Mouse (Mus musculus) c-Kit-negative CD71-positive TER-119-positive erythroid progenitor cells, embryonic 14.5 days (primary cell): Measurements from ENCODE around the gene Zbtb3.
A peak's percentile ranks its signal among the peaks of the same experiment; 100 is the strongest.
"Not testable (repeated sequence)": the region's sequence is repeated elsewhere in the genome, so short reads cannot be mapped to it uniquely, and the experiment has no call there.

Experiments
- DNase-seq: peaks from one replicate; pipeline ENCODE4 v3.0.0-alpha.2; 2013; ENCODE audit warnings: low read depth, low spot score

Zbtb3 gene

DNA sequence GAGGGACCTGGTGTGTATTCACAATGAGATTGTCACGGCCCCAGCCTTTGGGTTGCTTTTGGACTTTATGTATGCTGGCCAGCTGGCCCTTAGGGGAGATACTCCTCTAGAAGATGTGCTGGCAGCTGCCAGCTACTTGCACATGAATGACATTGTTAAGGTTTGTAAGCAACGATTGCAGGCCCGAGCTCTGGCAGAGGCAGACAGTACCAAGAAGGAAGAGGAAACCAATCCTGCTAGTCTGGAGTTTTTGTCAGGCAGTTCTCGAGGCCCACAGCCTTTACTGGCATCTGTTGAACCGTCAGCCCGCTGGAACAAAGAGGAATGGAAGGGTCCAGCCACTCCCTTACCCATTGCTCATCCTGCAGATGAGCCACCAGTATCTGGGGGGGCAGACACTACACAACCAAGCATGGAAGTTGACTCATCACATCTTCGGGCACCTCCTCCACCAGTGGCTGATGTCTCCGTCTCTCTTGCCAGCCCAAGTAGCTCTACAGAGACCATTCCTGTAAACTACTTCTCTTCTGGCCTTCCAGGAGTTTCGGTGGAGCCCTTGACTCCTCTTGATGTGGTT lies 937 bp downstream of the Zbtb3 start:
- DNase-seq = no peak

GRCm38 (mm10) chr19:8803879-8804660 lies 1.7 kb downstream of the Zbtb3 start:
- no peak for DNase-seq

GRCm38 (mm10) chr19:8806810-8807209 lies 4.5 kb downstream of the Zbtb3 start:
- DNase-seq = no peak

- no peak for DNase-seq
These were observed 13.5 kb downstream of the Zbtb3 start for GRCm38 (mm10) chr19:8815812-8816211.

GRCm38 (mm10) chr19:8817001-8817400 lies 14.6 kb downstream of the Zbtb3 start:
- DNase-seq = no peak

- no peak for DNase-seq
These were observed 16.0 kb downstream of the Zbtb3 start for GRCm38 (mm10) chr19:8818301-8818798.

GRCm38 (mm10) chr19:8818801-8819595 lies 16.6 kb downstream of the Zbtb3 start, which contains the start of gene Ttc9c:
TSS of gene Ttc9c (minus strand) at chr19:8819333.
- DNase-seq = peak; percentile 90

DNA sequence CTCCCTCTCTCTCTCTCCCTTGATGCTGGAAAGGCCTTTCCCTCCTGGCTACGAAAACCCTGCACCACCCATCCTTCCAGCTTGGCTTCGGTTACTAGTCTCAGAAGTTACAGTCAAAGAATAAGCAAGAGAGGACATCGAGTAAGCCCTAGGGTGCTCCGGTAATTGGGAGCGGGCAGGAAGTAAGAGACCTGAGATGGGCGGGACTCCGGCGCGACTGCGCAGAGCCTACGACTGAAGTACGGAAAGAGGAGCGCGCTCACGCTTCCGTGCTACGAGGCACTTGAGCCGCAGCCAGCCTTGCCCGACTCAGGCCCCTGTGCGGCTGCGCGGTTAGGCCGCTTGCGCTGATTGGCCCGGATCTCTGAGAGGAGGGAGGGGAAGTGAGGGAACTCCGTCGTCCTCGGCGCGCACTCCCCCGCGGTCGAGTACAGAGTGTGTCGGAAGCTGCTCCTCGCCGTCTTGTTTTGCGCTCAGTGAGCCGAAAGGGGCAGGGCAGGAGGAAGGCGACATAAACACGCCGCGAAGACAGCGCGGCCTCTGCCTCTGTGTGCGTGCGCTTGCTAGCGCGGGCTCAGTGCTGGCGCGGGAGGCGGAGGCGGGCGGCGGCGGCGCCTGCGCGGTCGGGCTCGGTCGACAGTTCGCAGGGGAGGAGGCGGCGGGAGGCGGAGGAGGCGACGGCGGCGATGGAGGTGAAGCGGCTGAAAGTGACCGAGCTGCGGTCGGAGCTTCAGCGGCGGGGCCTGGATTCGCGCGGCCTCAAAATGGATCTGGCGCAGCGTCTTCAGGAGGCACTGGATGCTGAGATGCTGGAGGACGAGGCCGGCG lies 17.5 kb downstream of the Zbtb3 start, which contains the start of gene Hnrnpul2:
Gene Hnrnpul2 (plus strand): TSS at position 415 of the 828 bp plus-strand sequence.
- peak; percentile 91 for DNase-seq

DNA sequence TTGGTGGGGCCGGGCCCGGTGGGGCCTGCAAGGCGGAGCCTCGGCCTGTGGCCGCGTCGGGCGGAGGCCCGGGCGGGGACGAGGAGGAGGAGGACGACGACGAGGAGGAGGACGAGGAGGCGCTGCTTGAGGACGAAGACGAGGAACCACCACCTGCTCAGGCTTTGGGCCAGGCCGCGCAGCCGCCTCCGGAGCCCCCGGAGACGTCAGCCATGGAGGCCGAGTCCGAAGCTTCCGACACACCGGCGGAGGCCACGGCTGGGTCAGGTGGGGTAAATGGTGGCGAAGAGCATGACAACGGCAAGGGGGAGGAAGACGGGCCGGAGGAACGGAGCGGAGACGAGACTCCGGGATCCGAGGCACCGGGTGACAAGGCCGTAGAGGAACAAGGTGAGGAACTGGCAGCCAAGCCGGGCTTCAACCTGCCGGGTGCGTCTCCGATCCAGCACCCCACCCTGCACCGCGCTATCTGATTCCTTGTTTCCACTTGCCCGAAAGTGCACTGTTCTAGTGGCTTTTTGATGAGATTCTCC lies 18.1 kb downstream of the Zbtb3 start:
- peak; percentile 53 for DNase-seq

DNA sequence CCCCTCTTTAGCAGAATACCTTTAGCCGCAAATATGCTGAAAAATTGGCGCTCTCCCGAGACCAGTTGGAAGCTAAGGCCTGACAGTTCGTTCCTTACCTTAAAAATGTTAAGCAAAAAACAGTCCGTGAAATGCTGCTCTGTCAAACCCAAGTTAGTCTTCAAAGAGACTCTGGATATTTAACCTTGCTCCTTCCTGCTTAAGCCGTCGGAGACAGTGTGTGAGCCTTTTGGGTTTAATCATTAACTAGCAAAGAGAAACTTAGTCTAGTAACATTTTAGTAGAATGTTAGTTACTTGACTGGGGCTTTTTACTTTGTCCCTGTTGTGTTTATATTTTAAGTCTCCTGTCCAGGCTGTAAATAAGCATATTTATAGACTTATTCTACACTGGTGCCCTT lies 18.8 kb downstream of the Zbtb3 start:
- DNase-seq = no peak

DNA sequence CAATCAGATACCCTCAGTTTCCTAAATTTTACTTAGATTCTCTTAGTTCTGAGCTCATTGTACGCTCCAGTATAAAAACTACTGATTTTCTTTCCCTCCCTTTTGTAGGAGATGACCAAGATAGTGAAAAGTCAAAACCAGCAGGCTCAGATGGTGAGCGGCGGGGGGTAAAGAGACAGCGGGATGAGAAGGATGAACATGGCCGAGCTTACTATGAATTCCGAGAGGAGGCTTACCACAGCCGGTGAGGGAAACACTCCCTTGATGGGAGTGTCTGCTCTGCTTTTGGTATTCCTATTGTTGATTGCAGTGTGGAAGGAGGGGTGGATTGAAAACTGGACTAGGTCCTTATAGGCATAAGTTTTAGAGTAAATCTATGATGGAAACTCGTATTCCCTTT lies 20.3 kb downstream of the Zbtb3 start:
- no peak for DNase-seq

DNA sequence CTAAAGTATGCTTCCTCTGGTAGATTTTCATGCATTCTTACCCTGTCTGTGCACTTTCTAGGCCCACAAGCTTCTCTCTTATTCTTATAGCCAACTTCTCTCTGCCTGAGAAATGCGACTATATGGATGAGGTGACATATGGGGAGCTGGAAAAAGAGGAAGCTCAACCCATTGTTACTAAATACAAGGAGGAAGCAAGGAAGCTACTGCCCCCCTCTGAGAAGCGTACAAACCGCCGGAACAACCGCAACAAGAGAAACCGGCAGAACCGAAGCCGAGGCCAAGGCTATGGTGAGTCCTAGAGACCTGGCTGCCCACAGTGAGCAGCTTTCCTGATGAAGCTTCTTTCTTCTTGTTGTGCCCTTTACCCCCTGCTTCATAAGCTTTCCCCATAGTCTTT lies 27.3 kb downstream of the Zbtb3 start, which contains the start of gene AC129217.1:
Gene AC129217.1 (plus strand): TSS at position 114 of the 400 bp plus-strand sequence.
- DNase-seq = no peak

DNA sequence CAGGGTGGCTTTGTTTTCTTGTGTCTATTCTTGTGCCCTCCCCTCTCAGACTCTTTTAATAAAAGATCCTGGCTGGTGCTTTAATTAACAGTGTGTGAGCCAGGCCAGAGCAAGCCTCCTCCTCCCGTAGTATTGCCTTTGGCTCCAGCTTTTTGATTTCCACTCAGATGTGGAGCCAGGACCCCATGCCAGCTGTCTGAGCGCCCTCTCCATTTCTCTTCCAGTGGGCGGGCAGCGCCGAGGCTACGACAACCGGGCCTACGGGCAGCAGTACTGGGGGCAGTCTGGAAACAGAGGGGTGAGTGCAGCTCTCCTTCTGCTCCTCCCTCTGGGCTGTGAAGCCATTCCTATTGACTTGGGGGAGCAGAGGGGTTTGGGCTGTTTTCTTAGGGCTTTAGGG lies 28.3 kb downstream of the Zbtb3 start:
- DNase-seq = no peak

DNA sequence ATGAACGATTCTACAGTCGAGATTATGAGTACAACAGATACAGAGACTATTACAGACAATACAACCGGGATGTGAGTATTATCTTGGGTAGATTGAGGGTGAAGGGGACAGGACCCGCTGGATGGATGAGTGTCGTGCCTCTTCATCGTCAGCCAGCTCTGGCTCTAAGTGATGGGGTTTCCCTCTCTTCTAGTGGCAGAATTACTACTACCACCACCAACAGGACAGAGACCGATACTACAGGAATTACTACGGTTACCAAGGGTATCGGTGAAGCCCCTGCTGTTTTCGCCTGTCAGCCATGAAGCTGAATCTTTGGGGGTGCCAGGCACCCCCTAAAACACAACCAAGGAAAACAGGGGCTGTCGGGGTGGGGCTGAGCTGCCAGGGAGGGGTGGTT lies 28.9 kb downstream of the Zbtb3 start:
- DNase-seq = no peak

GRCm38 (mm10) chr19:8832971-8833370 lies 30.6 kb downstream of the Zbtb3 start:
- no peak for DNase-seq

GRCm38 (mm10) chr19:8836327-8836726 lies 34.0 kb downstream of the Zbtb3 start:
- DNase-seq = not testable (repeated sequence)

- DNase-seq = peak; percentile 65
These were observed 35.0 kb downstream of the Zbtb3 start, which contains the start of gene Bscl2 for GRCm38 (mm10) chr19:8837251-8837791. TSS of gene Bscl2 (plus strand) at chr19:8837467.

DNA sequence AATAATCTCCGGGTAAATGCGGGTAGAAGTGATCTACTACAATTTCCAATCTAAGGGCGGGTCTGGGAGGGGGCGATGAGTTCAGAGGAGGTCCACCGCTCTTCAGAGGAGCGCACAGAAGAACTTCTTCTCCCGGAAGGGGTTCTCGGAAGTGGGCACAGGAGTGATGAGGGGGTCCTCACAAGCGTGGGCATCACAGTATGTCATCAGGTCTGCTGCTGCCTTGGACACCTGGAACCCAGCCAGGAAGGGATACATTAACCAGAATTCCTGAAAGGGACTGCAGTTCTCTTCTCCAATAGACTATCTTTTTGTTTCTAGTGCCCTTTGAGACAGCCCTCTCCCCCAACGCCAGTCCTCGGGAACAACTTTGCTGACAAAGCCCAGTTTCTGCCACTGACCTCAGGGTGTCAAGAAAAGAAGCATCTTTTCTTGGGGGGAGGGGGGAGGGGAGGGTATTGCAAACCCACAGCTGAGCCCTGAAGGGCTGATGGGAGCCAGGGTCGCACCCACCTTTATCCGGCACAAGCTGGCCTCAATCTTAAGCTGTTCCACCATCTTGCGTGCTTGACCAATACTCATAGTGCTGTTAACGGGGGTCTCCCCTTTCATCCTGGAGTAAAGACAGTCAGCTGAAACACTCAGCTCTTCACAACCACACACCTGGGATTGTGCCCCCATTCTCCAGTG lies 35.8 kb downstream of the Zbtb3 start:
- no peak for DNase-seq

- no peak for DNase-seq
These were observed 37.0 kb downstream of the Zbtb3 start, which contains the start of gene Gng3 for GRCm38 (mm10) chr19:8839103-8839907. TSS of gene Gng3 (minus strand) at chr19:8839194.
